Mouse (Mus musculus): Measurements from ENCODE around the gene Ywhah.

DNA sequence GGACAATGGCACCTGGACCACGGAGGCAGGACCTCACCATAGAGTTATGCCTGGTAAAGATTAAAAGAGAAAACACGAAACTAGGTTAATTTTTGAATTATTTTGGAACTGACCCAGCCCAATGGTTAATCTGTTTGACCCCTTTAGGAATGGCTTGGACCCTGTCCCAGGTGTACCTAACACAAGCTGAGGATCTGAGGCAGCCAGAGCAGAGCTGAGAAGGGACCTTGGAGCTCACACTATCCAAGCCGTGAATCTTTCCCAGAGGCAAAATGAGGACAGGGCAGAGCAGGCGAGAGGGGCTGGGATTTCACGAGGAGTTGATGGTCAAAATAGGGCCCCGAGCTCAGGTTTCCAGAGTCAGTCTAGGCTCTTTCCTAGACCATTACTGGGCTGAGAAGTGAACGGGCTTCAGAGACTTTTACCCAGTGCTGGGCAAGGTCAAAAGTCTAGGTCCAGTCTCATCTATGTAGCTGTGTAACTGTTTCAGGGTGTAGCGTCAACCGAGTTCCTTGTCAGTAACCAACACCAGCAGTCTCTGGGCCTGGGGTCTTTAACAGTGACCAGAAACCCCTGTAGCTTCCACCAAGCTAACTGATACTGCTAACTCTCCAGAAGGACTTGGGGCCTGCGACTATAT, 37.6 kb downstream of the Ywhah start:
- no peak for TF ChIP-seq CHD2 (IDR thresholded peaks at IDR 0.05; ENCODE audit: low read depth, low read length)
- no peak for TF ChIP-seq ZC3H11A (IDR thresholded peaks at IDR 0.05; ENCODE audit: borderline replicate concordance, low read depth, low read length)
- no peak for TF ChIP-seq ZNF384 (IDR thresholded peaks at IDR 0.05; ENCODE audit: low read depth, low read length)
- no peak for TF ChIP-seq HCFC1 (IDR thresholded peaks at IDR 0.05; ENCODE audit: borderline replicate concordance, insufficient read depth, low read length)
- TF ChIP-seq MAFK (IDR thresholded peaks at IDR 0.05; ENCODE audit: insufficient read depth, low read depth, low read length) = no peak

Measured in ES-E14 (cell line).